14 mouse cellular contexts compared by ENCODE assay signal in genomic region chr15:60708678-60709077, GRCm38 (mm10).
A peak's percentile ranks its signal among the peaks of the same experiment; 100 is the strongest.
DNase-seq lines count a peak whose midpoint lies in the region; ATAC-seq and TF ChIP-seq lines count a peak whose summit lies in the region.
"Had no signal": no experiment of that assay in that cellular context is flagged by ENCODE, and none has a peak within 500 bp of the region (broad histone marks: within the 10 kb centered on the region; RNA-seq: fewer than 3 reads in every experiment).

No protein-coding gene starts in this region.

- ATAC-seq in lung, embryonic 14.5 days (ENCODE audit: insufficient read depth): no peak
- peak; percentile 69 for ATAC-seq in Patski
- ATAC-seq in monocyte, adult 5-6 weeks (replicated peaks; ENCODE audit: insufficient number of reproducible peaks, low FRiP score, low TSS enrichment, poor library complexity, severe bottlenecking): no peak
- ATAC-seq in activated CD4-positive, CD25-positive, alpha-beta regulatory T cell, adult 4 months: no peak

- DNase-seq in lung, embryonic 14.5 days: peak; percentile 34
- DNase-seq in lung, postnatal 36 days: no peak
- no peak for DNase-seq in Patski (ENCODE audit: low read depth, low spot score)
- DNase-seq in embryo, embryonic 11 days: peak; percentile 64
- peak; percentile 3 for DNase-seq in hindlimb bud, embryonic 11.5 days (ENCODE audit: extremely low spot score, low read depth, low spot score)
- DNase-seq: cerebellum, adult 9-10 months; gastrocnemius, adult 2 months; kidney, adult 9 months; left cerebral cortex, postnatal 4 days had no signal

- H3K27ac ChIP-seq in lung, embryonic 14.5 days (ENCODE audit: low read depth): no peak overlapping the region
- H3K27ac ChIP-seq: embryonic facial prominence, embryonic 15.5 days; gastrocnemius, adult 2 months; layer of hippocampus, adult 2 months; liver, embryonic 15.5 days had no signal

- in situ Hi-C loops in Patski (cut with MboI; ENCODE audit: low pct_unique_long_range_greater_than_20kb): no loop called here

- H3K4me3 ChIP-seq in lung, embryonic 14.5 days (ENCODE audit: low read depth, low read length): no peak overlapping the region
- H3K4me3 ChIP-seq: embryonic facial prominence, embryonic 15.5 days; gastrocnemius, adult 2 months; layer of hippocampus, adult 2 months; liver, embryonic 15.5 days had no signal

- no peak overlapping the region for H3K4me2 ChIP-seq in lung, embryonic 14.5 days
- H3K4me2 ChIP-seq: embryonic facial prominence, embryonic 15.5 days; liver, embryonic 15.5 days had no signal

- H3K9me3 ChIP-seq in lung, embryonic 14.5 days (ENCODE audit: low read depth, low read length): no peaks in the 10 kb centered on the region
- H3K9me3 ChIP-seq: embryonic facial prominence, embryonic 15.5 days; liver, embryonic 15.5 days had no signal

- no peaks in the 10 kb centered on the region for H3K4me1 ChIP-seq in lung, embryonic 14.5 days (ENCODE audit: insufficient read depth)
- H3K4me1 ChIP-seq: embryonic facial prominence, embryonic 15.5 days; liver, embryonic 15.5 days had no signal

- CTCF ChIA-PET in Patski (lab: Charles Lee): interaction anchor here (1.4 kb wide), 1 partner anchor 57 kb away, joined by 3 read pairs; no protein-coding TSS in a partner anchor

- POLR2A ChIA-PET in Patski (lab: Charles Lee): no interaction called here

- no peak for TF ChIP-seq CTCF in lung, embryonic 14.5 days (IDR thresholded peaks at IDR 0.05; ENCODE audit: low read depth)
- no peak for TF ChIP-seq CTCF in Patski (IDR thresholded peaks at IDR 0.05)

- no peaks in the 10 kb centered on the region for H3K36me3 ChIP-seq in lung, embryonic 14.5 days (ENCODE audit: insufficient read depth)
- H3K36me3 ChIP-seq: embryonic facial prominence, embryonic 15.5 days; liver, embryonic 15.5 days had no signal

- H3K27me3 ChIP-seq in lung, embryonic 14.5 days (ENCODE audit: insufficient read depth, low read length): no peaks in the 10 kb centered on the region
- H3K27me3 ChIP-seq in Patski: no peaks in the 10 kb centered on the region
- H3K27me3 ChIP-seq: embryonic facial prominence, embryonic 15.5 days; liver, embryonic 15.5 days had no signal

- H3K9ac ChIP-seq in lung, embryonic 14.5 days: no peak overlapping the region
- H3K9ac ChIP-seq: embryonic facial prominence, embryonic 15.5 days; liver, embryonic 15.5 days had no signal

Comparison
In these comparisons a context has a peak if more than half of its experiments do, and no peak if none do; other contexts are left out.
1. DNase-seq: peak in lung, embryonic 14.5 days (single experiment), embryo, embryonic 11 days (single experiment) and hindlimb bud, embryonic 11.5 days (single experiment); none in lung, postnatal 36 days (single experiment) and Patski (single experiment).